Mouse (Mus musculus): ENCODE data around the gene Nutm1.

GRCm38 (mm10) chr2:112210699-112211098 lies 48.4 kb downstream of the Nutm1 start:
- TF ChIP-seq CTCF (IDR thresholded peaks at IDR 0.05; ENCODE audit: low read depth) (no peak), EP300 (optimal IDR thresholded peaks at IDR 0.05) (no peak)

All from stomach, postnatal 0 days (tissue).